Mouse (Mus musculus) embryonic facial prominence, embryonic 14.5 days (tissue): ENCODE data around the gene Krtap19-3. TPM values are rescaled to one million over a fixed set of nuclear protein-coding genes. Genes with fewer than 3 reads are reported as not detected.

Experiments used
- ATAC-seq: fragments of 200-750 bp; cut with Nextera tagmentation; 2 replicates; pipeline ENCODE4 v1.8.0; 2017; ENCODE audit warnings: low read depth, moderate number of reproducible peaks, moderate TSS enrichment
- DNase-seq: peaks from one replicate; pipeline ENCODE4 v3.0.0-alpha.2; 2015; ENCODE audit warnings: low spot score
- H3K27ac ChIP-seq: fragments of 300-500 bp; sonication (generic); replicated peaks from 2 replicates; pipeline ENCODE4 v1.5.1; 2014; ENCODE audit warnings: low read depth, mild to moderate bottlenecking, low read length, moderate library complexity
- H3K27me3 ChIP-seq: fragments of 300-500 bp; sonication (generic); replicated peaks from 2 replicates; pipeline ENCODE4 v1.6.1; 2014; ENCODE audit warnings: low read length; ENCODE audit not compliant: control insufficient read depth, insufficient read depth
- H3K36me3 ChIP-seq: fragments of 300-500 bp; sonication (generic); 2 replicates; pipeline ENCODE4 v1.6.1; 2014; ENCODE audit warnings: low read length, mixed read lengths; ENCODE audit not compliant: control insufficient read depth, insufficient read depth
- H3K4me1 ChIP-seq: fragments of 300-500 bp; sonication (generic); 2 replicates; pipeline ENCODE4 v1.6.1; 2014; ENCODE audit warnings: antibody characterized with exemption, low read length; ENCODE audit not compliant: control insufficient read depth, insufficient read depth
- H3K4me2 ChIP-seq: fragments of 300-500 bp; sonication (generic); 2 replicates; pipeline ENCODE4 v1.6.1; 2014; ENCODE audit warnings: low read depth, mild to moderate bottlenecking, low read length, moderate library complexity, mixed read lengths
- H3K4me3 ChIP-seq: fragments of 300-500 bp; sonication (generic); 2 replicates; pipeline ENCODE4 v1.5.1; 2014; ENCODE audit warnings: low read depth, mild to moderate bottlenecking, low read length
- H3K9ac ChIP-seq: fragments of 300-500 bp; sonication (generic); 2 replicates; pipeline ENCODE4 v1.6.1; 2014; ENCODE audit warnings: low read depth, mild to moderate bottlenecking, low read length, moderate library complexity, mixed read lengths
- H3K9me3 ChIP-seq: fragments of 300-500 bp; sonication (generic); 2 replicates; pipeline ENCODE4 v1.6.1; 2016; ENCODE audit warnings: low read length; ENCODE audit not compliant: control insufficient read depth
- WGBS: fragments of 180-500 bp; shearing (Covaris S2); extraction: QIAGEN DNeasy Blood & Tissue Kit; methylation state at CpG from one replicate; pipeline ENCODE4 v1.1.7; 2014; 5-methylcytosine and 5-hydroxymethylcytosine counted together
- polyA plus RNA-seq: library from polyadenylated mRNA; unstranded; fragments of >200 nt; fragmentation: Nextera tagmentation; extraction: Ambion mirVana; gene quantifications from 2 replicates; pipeline ENCODE4 v1.2.1, GENCODE M21; 2014

Krtap19-3 gene
- not detected in 2 replicates for polyA plus RNA-seq

DNA sequence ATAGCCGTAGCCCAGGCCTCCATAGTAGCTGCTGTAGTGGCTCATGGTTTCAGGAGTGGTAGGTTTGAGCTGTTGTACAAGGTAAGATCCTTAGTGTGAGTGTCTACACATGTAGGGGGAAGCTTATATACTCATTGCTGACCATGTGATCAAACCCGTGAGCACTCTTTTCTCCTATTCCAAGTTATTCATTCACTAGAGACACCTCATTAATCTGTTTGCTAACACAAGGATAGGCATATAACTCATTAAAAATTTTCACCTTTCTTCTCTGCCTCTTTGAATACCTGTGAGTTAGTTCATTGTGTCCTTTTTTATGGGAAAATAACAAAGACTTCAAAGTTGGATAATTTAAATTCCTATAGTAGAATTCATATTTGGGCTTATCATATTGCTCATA, at the start of gene Krtap19-3:
Gene Krtap19-3, minus strand, starts transcription at position 101 of the 400 bp plus-strand sequence.
- no peaks in the 10 kb centered on the region for H3K4me1 ChIP-seq
- H3K27me3 ChIP-seq = no peaks in the 10 kb centered on the region
- no peaks in the 10 kb centered on the region for H3K9me3 ChIP-seq
- DNase-seq (no peak), ATAC-seq (no peak)
- H3K36me3 ChIP-seq = no peaks in the 10 kb centered on the region
- H3K4me3 ChIP-seq = no peak within 1 kb of the TSS
- WGBS = 92% methylated on average over 2 of the region's 2 CpGs
- no peak within 1 kb of the TSS for H3K27ac ChIP-seq
- no peak within 1 kb of the TSS for H3K9ac ChIP-seq
- H3K4me2 ChIP-seq = no peak within 1 kb of the TSS

DNA sequence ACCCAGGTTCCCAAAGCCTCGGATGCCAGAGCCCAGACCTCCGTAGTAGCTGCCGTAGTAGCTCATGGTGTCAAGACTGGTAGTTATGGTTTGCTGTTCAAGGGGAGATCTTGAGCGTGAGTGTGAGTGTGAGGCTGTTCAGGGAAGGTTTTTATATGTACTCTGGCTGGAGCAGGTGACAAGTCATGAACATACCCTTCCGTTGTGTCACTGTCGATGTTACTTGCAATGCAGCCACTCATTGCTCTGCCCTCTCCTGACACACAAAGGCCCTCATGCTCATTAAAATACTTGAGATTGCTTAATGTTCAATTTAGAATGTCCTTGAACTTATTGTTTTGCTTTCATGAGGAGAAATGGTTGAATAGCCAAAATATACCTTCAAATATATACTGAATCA, 18.5 kb upstream of the Krtap19-3 start, which contains the start of gene Krtap19-5:
Gene Krtap19-5, minus strand, starts transcription at position 101 of the 400 bp plus-strand sequence.
- Histone ChIP-seq H3K27me3 (no peaks in the 10 kb centered on the region), H3K4me1 (no peaks in the 10 kb centered on the region), H3K36me3 (no peaks in the 10 kb centered on the region), H3K9me3 (no peaks in the 10 kb centered on the region), H3K9ac (no peak within 1 kb of the TSS), H3K4me2 (no peak within 1 kb of the TSS), H3K4me3 (no peak within 1 kb of the TSS), H3K27ac (no peak within 1 kb of the TSS)
- DNase-seq = no peak
- no peak for ATAC-seq
- WGBS = 93% methylated on average over 6 of the region's 6 CpGs

DNA sequence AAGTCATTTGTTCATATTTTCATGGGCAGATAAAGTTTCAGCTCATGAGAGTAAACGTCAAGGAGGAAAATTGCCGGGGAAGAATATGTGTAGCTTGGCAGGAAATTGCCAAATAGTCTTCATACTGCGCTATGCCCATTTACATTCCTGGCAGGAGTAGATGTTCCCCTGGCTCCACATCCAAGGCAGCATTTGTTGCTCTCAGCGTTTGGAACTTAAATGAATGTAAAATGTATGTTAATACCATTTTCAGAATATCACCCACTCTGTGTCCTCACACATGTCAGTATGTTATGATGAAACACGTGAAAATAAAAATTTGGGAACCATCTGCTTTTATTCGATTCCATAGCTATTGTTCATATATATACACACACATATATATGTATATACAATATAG, 9.0 kb upstream of the Krtap19-3 start:
- no peak for ATAC-seq
- Histone ChIP-seq H3K4me1 (no peaks in the 10 kb centered on the region), H3K4me3 (no peak overlapping the region), H3K27me3 (no peaks in the 10 kb centered on the region), H3K9ac (no peak overlapping the region), H3K9me3 (no peaks in the 10 kb centered on the region), H3K4me2 (no peak overlapping the region), H3K36me3 (no peaks in the 10 kb centered on the region), H3K27ac (no peak overlapping the region)
- WGBS = 69% methylated on average over 6 of the region's 6 CpGs
- peak; percentile 2 for DNase-seq

DNA sequence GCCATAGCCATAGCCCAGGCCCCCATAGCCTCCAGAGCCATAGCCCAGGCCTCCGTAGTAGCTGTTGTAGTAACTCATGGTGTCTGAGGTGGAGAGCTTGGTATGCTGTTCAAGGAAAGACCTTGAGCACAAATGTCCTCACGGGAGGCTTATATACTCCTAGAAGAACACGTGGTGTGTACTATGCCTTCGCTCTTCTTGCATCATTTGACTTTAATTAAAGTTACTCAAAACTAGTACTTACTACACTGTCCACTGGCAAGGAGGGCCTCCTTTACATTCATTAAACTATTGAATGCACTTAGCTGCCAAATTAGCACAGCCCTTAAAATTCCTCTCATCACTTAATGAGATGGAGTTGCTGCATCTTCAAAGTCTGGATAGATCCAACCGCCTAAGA, 7.2 kb upstream of the Krtap19-3 start, which contains the start of gene Krtap19-4:
Gene Krtap19-4, minus strand, starts transcription at position 101 of the 400 bp plus-strand sequence.
- WGBS = 86% methylated on average over 5 of the region's 5 CpGs
- no peaks in the 10 kb centered on the region for H3K4me1 ChIP-seq
- H3K27me3 ChIP-seq = no peaks in the 10 kb centered on the region
- no peaks in the 10 kb centered on the region for H3K36me3 ChIP-seq
- H3K9me3 ChIP-seq = no peaks in the 10 kb centered on the region
- DNase-seq = no peak
- H3K4me3 ChIP-seq = no peak within 1 kb of the TSS
- no peak within 1 kb of the TSS for H3K27ac ChIP-seq
- ATAC-seq = no peak
- no peak within 1 kb of the TSS for H3K9ac ChIP-seq
- H3K4me2 ChIP-seq = no peak within 1 kb of the TSS

DNA sequence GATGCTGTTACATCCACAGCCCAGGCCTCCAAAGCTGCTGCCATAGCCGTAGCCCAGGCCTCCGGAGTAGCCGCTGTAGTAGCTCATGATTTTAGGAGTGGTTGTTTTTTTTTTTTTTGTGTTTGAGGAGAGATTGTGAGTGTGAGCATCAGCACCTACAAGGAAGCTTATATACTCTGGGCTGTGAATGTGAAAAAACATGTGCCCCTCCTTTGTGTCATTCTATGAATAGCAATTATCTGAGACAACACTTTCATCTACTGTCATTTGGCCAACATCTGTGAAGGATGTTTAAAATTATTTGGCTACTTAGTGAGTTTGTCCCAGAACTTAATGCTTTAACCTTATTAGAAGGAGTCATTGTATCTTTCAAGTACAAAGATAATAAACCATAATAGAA, 3.7 kb downstream of the Krtap19-3 start, which contains the start of gene Krtap19-2:
Gene Krtap19-2, minus strand, starts transcription at position 101 of the 400 bp plus-strand sequence.
- Histone ChIP-seq H3K4me1 (no peaks in the 10 kb centered on the region), H3K27me3 (no peaks in the 10 kb centered on the region), H3K27ac (no peak within 1 kb of the TSS), H3K4me3 (no peak within 1 kb of the TSS), H3K9me3 (no peaks in the 10 kb centered on the region), H3K9ac (no peak within 1 kb of the TSS), H3K36me3 (no peaks in the 10 kb centered on the region), H3K4me2 (no peak within 1 kb of the TSS)
- DNase-seq (no peak), ATAC-seq (no peak)
- WGBS = 93% methylated on average over 3 of the region's 3 CpGs

DNA sequence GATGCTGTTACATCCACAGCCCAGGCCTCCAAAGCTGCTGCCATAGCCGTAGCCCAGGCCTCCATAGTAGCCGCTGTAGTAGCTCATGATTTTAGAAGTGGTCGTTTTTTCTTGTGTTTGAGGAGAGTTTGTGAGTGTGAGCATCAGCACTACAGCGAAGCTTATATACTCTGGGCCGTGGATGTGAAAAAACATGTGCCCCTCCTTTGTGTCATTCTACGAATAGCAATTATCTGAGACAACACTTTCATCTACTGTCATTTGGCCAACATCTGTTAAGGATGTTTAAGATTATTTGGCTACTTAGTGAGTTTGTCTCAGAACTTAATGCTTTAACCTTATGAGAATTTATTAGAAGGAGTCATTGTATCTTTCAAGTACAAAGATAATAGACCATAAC, 8.5 kb downstream of the Krtap19-3 start, which contains the start of gene Krtap19-1:
Gene Krtap19-1, minus strand, starts transcription at position 101 of the 400 bp plus-strand sequence.
- H3K27me3 ChIP-seq = no peaks in the 10 kb centered on the region
- H3K9ac ChIP-seq = no peak within 1 kb of the TSS
- no peak within 1 kb of the TSS for H3K4me2 ChIP-seq
- WGBS = 77% methylated on average over 6 of the region's 6 CpGs
- ATAC-seq (no peak), DNase-seq (no peak)
- H3K27ac ChIP-seq = no peak within 1 kb of the TSS
- H3K4me1 ChIP-seq = no peaks in the 10 kb centered on the region
- H3K9me3 ChIP-seq = no peaks in the 10 kb centered on the region
- no peaks in the 10 kb centered on the region for H3K36me3 ChIP-seq
- H3K4me3 ChIP-seq = no peak within 1 kb of the TSS

DNA sequence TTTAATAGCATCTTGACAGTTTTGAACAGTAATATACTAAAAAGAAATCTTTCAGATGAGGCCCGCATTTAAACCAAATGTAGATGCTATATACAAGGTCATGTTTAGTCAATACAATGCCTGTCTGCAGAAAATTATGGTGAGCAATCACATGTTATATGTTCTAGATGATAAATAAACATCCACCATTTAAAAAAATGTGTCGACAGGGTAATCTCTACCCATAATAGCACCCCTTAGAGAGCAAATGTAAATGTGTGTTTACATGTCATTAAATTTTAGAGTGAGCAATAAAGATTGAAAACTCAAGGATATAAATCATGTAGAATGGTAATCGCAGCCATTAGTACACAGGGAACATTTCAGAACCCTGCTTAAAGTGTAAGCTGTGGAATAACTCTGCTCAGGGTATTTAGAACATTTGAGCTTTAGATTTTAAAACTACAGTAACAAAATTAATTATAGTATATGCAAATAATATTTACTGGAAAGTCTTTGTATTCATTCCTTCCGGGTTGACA, 12.9 kb downstream of the Krtap19-3 start:
- 90% methylated on average over 4 of the region's 4 CpGs for WGBS
- Histone ChIP-seq H3K36me3 (no peaks in the 10 kb centered on the region), H3K27ac (no peak overlapping the region), H3K9me3 (no peaks in the 10 kb centered on the region), H3K4me3 (no peak overlapping the region), H3K4me1 (no peaks in the 10 kb centered on the region), H3K9ac (no peak overlapping the region), H3K27me3 (no peaks in the 10 kb centered on the region), H3K4me2 (no peak overlapping the region)
- DNase-seq (no peak), ATAC-seq (no peak)

DNA sequence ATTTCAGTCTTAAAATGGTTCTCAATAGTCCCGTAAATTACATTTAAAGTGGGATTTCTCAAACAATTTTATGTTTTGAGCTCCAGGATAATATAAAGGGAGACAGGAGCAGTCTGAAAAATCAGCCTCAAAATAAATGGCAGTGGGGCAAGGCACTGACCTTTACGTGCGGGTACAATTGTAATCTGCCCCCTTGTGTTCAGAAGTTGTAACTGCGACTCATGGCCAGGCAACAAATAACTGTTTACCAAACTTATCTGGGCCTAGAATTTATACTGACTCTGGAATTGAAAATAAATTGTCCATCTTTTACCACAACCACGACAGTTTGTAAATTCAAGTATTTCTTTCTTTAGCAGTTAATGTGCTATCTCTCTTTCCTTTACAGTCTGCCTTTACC, 26.4 kb downstream of the Krtap19-3 start:
- no peaks in the 10 kb centered on the region for H3K27me3 ChIP-seq
- H3K4me2 ChIP-seq = no peak overlapping the region
- ATAC-seq (no peak), DNase-seq (peak; percentile 17)
- no peaks in the 10 kb centered on the region for H3K9me3 ChIP-seq
- no peak overlapping the region for H3K27ac ChIP-seq
- H3K36me3 ChIP-seq = no peaks in the 10 kb centered on the region
- 14% methylated on average over 5 of the region's 5 CpGs for WGBS
- H3K4me3 ChIP-seq = no peak overlapping the region
- no peaks in the 10 kb centered on the region for H3K4me1 ChIP-seq
- no peak overlapping the region for H3K9ac ChIP-seq

DNA sequence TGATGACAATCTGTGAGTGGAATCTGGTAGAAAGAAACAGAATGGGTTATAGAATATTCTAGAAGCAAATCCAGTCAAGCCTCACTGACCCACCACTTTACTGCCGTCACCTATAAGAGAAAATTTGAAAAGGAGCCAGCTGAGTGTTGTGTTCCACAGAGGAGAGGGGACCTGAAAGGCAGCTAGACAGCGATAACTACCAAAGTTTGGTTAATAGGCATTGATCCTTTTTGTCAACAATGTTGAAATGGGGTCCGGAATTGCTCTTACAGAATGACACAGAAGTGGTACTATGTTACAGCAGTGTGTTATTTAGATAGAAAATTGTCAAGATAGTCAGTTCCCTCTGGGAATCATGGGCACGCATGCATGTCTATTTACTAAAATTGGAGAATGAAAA, 29.3 kb downstream of the Krtap19-3 start:
- H3K4me3 ChIP-seq = no peak overlapping the region
- no peak for DNase-seq
- no peak overlapping the region for H3K4me2 ChIP-seq
- no peaks in the 10 kb centered on the region for H3K27me3 ChIP-seq
- no peaks in the 10 kb centered on the region for H3K9me3 ChIP-seq
- H3K27ac ChIP-seq = no peak overlapping the region
- no peaks in the 10 kb centered on the region for H3K36me3 ChIP-seq
- H3K4me1 ChIP-seq = no peaks in the 10 kb centered on the region
- ATAC-seq = no peak
- H3K9ac ChIP-seq = no peak overlapping the region
- 78% methylated on average over 4 of the region's 4 CpGs for WGBS
